Mouse (Mus musculus): ENCODE measurements around the gene Gm49361.

GRCm38 (mm10) chr14:57708580-57708979 lies 37.3 kb downstream of the Gm49361 start:
- TF ChIP-seq CTCF (IDR thresholded peaks at IDR 0.05; ENCODE audit: extremely low read depth, insufficient read length, insufficient replicate concordance, low read depth, low read length) = no peak
- TF ChIP-seq POLR2A (IDR thresholded peaks at IDR 0.05; ENCODE audit: low read depth, low read length) = no peak

All from small intestine, adult 2 months (tissue).